Mouse (Mus musculus) stomach, postnatal 0 days (tissue): ENCODE data around the gene Myl12a.

Experiments
- CTCF ChIP-seq: IDR thresholded peaks from 2 replicates; pipeline ENCODE4 v1.5.1; 2016; ENCODE audit warnings: antibody characterized with exemption, low read depth, mild to moderate bottlenecking, moderate library complexity
- EP300 ChIP-seq: optimal IDR thresholded peaks from 2 replicates; pipeline ENCODE3; 2016; ENCODE audit warnings: antibody characterized with exemption

GRCm38 (mm10) chr17:70965281-70965680, 37.4 kb downstream of the Myl12a start:
- TF ChIP-seq CTCF (no peak), EP300 (no peak)
